Mouse (Mus musculus): ENCODE results near the gene Tenm2.

GRCm38 (mm10) chr11:36307276-36307675 lies 928.5 kb downstream of the Tenm2 start:
- TF ChIP-seq POLR2A (IDR thresholded peaks at IDR 0.05; ENCODE audit: insufficient read depth, low read depth, low read length) = no peak
- no peak for TF ChIP-seq CTCF (IDR thresholded peaks at IDR 0.05)
